Mouse (Mus musculus) natural killer cell, adult 2 months (primary cell): Measurements from ENCODE around the gene Pde10a.

ENCODE experiments used
- DNase-seq, 2 experiments: peaks; one replicate each; pipeline ENCODE4 v3.0.0; 2022; ENCODE audit warnings: low spot score in 2 of 2

Gene Pde10a

GRCm38 (mm10) chr17:8842662-8843061, 317.5 kb downstream of the Pde10a start:
- no peak for DNase-seq

- DNase-seq: no peak
Measured at GRCm38 (mm10) chr17:8843941-8844340, 318.8 kb downstream of the Pde10a start.

GRCm38 (mm10) chr17:8846506-8846905, 321.3 kb downstream of the Pde10a start:
- DNase-seq: peak; percentile 13 to 14

DNA sequence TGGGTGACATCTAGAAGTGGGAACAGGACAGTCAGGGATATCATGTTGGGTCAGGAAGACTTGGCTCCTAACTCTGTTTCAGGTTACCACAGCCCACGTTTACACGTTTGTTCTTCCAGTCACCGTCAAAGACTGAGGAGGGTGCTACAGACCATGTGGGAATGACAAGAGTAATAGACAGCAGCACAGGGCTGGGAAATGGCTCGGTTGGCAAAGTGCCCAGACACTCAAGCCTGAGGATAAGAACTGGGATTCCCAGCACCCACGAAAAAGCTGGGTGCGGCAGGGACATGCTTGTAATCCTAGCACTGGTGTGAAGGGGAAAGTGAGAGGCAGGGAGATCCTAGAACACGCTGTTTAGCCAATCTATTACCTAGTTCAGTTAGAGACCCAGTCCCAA, 322.4 kb downstream of the Pde10a start:
- no peak for DNase-seq

DNA sequence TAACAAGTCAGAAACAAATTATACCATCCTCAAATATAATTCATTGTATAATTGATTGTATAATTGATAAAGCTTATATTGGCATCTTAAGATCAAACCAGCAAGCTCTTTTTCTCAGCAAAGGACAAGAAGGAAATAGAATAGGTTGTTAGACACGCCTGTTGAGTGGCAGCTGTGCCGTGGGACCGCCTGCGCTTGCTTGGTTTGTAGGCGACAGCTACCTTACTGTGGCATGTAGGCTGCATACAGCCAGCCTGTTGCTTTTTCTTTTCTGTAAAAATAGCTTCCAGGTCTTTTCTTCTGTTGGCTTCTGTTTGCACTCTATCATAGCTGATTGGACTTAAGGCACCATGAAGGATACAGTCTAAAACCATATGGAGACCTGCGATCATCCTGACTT, 326.7 kb downstream of the Pde10a start:
- no peak for DNase-seq

DNA sequence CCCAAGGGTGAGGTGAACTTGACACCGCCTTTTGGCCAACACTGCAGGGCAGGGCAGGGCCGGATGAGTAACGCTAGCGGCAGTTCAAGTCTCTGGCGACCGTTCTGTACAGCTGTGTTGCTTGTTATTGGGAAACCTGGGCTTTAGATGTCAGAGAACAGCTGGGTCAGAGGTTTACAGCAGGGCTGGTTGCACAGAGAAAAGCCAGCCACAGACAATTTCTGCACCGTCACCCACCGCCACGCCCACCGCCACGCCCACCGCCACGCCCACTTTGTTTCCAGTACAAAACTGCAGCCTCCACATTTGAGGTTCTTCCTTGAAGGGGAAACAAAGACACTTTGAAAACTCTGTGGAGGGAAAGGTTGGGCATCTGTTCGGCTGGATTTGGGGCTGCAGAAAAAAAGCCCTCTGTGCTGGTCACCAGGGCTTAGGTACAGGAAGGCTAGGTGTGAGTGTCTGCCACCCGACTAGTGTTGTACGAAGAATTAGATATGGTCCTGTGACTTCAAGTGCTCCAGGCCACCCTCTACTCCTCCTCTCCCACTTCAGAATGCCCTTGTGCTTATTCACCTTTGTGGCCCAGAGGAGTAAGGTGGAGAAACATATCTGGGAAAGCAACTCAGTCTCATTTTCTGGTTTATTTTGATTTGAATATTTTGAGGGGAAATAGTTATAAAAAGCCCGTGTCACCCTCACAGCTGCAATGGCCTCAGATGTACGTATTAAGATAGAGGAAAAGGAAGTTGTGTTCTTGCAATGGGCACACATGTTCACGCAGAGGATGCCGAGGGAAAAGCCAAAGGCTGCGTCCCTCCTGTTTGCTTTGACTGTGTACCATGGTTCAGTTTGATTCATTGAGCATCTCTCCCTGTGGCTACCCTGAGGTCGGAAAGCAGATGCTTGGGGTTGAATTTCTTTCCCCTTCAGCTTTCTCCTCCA, 331.5 kb downstream of the Pde10a start:
- peak; percentile 50 to 65 for DNase-seq

GRCm38 (mm10) chr17:8858636-8859421, 333.7 kb downstream of the Pde10a start:
- no peak for DNase-seq

GRCm38 (mm10) chr17:8859489-8859888, 334.3 kb downstream of the Pde10a start:
- DNase-seq: no peak

DNA sequence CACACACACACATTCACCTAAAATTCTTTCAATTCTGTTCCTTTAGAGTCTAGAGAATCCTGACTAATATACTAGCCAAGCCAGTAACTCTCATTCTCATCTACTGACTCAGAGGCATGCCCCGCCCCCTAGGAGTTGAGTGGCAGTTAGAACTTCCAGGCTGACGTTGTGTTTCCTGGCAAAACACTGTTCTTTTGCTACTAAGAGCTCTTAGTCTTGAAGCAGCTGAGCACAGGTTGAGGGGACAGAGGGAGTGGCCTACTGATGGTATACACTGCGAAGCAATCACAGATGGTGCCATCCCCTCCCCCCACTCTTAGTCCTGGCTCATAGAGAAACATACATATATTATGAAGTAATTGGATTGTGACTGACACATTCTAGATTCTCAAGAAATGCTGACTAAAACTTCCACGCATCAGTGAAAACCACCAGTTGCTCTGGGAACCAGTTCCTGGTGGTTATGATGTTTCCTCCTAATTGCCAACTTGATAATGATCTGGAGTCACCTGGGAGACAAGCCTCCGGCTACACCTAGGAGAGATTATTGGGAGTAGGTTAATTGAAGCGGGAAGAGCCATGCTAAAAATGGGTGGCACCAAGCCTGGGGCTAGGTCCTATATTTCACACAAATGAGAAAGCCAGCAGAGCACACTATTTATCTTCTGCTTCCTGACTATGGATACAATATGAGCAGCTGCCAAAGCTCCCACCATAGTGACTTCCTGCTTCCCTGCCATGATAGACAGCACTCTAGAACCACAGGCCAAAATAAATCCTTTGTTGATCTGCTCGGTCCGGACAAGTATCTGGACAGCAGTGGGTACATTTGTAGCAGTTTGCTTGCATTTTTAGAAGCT, 339.7 kb downstream of the Pde10a start:
- no peak for DNase-seq

DNA sequence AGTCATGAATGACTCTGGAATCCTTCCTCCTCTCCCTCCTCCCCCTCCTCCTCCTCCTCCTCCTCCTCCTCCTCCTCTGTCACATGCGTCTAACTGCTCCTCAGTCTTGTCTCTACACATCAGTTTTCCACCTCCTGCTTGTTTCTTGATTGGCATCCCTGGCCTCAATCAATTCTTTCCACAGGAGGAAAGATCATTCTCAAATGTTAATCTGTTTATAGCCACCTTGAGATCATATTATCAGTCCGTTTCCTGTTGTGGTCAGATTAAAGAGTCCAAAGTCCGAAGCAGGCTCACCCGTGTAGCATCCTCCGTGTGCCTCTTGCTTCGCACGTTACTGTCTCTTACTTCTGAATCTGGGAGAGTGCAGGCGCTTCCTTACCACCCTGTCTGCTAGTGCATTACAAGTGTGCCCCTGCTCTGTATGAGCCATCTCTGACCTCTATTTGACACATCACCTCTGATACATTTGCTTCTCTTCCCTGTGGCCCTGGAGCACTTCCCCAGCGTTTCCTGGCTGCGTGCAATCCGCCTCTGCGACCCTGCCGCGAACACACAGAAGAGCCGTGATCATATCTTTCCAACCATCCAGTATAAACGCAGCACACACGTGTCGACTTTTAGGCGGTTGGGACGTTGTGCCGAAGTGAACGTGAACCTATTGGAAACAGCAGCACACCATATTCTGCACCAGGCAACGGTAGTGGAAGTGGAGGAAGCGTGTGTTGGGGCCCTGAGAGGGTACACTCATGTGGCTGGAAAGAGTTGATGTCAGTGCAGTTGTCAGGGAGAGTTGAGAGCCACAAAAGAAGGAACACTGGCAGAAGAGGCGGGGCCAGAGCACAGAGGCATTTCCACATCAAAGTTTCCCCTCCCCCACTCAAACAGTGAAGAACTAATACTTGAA, 342.4 kb downstream of the Pde10a start:
- DNase-seq: no peak

- no peak for DNase-seq
Measured at GRCm38 (mm10) chr17:8869287-8869686, 344.1 kb downstream of the Pde10a start.

- no peak for DNase-seq
Measured at GRCm38 (mm10) chr17:8870848-8871247, 345.7 kb downstream of the Pde10a start.

DNA sequence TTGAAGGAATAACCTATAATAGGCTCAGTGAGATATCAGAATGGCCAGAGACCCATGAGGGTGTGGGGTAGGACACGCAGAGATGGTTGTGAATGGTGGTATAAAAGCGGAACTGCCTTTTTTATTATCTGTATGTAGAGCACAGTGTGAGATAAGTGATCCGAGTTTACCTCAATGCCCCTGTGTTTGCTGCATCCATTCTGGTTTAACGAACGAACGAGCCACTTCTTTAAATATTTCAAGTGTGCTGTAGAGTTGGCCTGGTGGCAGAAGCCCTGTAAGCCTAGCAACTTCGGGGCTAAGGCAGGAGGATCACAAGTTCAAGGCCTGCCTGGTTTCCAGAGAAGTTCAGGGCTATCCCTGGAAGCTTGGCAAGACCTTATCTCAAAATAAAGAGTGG, 346.2 kb downstream of the Pde10a start:
- no peak for DNase-seq

- no peak for DNase-seq
Measured at GRCm38 (mm10) chr17:8871997-8872593, 346.9 kb downstream of the Pde10a start.

DNA sequence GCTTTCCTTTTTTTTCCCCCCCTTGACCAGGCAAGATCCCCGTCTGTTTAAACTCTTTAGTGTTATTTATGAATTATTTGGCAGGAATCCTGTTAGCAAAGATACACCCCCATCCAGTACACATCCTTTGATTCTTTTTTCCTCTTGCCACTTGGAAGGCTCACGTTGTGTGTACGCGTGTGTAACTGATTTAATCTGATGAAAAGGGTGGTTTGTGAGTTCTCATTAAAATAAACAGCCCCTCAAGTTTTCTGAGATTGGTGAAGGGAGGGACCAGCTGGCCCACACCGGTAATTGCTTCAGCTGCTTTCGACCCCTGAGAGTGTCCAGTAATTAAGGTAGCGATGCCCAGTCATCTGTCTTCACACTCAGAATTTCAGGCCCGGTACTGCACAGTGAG, 347.4 kb downstream of the Pde10a start:
- DNase-seq: no peak

DNA sequence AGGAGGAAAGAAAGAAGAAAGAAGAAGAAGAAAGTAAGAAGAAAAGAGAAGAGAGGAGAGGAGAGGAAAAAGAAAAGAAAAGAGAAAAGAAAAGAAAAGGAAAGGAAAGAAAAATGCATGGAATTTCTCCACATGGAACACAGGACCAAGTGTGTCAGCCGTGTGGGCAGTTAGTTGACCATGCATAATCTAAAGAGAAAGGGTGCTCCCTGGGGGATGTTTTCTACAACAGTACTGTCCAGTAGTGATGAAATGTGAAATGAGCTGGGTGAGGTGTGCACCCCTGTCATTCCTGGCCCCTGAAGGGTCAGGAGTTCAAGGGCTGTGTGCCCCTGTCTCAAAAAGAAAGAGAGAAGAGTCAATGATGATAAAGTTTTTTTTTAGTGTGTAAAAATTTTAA, 352.9 kb downstream of the Pde10a start:
- no peak for DNase-seq

DNA sequence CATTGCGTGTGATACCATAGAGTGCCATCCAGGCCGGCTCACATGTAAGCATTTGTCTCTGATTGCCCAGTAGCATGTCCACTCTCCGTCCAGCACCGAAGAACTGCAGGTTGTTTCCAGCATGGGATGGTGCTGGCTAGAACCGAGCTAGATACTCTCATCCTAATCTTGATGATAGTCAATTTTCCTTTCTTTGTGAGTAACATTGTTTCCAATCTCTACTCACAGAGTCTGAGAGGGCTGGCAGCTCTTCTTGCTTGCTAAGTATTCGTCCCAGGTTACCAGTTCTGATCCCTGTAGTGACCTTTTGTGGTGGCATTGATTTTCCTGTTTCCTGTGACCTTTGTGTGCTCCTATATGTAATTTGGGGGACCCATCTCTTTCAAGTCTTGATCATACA, 356.5 kb downstream of the Pde10a start:
- DNase-seq: no peak

GRCm38 (mm10) chr17:8884691-8885090, 359.5 kb downstream of the Pde10a start:
- no peak for DNase-seq

- DNase-seq: no peak
Measured at GRCm38 (mm10) chr17:8885830-8886229, 360.7 kb downstream of the Pde10a start.

DNA sequence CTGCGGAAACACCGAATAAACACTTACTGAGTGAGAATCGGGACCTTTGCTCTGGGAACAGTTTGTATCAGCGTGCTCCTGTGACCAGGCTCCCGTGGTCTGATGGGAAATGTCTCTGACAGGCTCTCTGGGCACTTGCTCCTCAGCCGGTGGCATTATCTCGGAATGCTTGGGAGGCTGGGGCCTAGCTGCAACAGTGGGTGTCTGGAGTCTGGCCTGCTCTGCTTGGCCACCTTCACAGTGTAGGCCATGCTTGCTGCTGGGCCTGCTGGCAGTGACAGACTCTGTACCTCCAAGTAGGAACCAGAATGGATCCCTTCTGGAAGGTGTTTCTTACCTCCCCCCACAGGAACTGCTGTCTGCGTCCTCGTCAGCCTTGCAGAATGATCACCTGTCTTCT, 362.9 kb downstream of the Pde10a start:
- no peak for DNase-seq
